Mouse (Mus musculus): ENCODE data around the gene Olfr738.

The Olfr738 gene

GRCm38 (mm10) chr14:50407268-50407667 lies at the start of gene Olfr738:
Gene Olfr738 (plus strand): TSS chr14:50407568.
- no peak for DNase-seq

GRCm38 (mm10) chr14:50357593-50357992 lies 49.8 kb upstream of the Olfr738 start, which contains the start of gene Tlr11:
Gene Tlr11 (plus strand): TSS chr14:50357914.
- no peak for DNase-seq

GRCm38 (mm10) chr14:50360480-50360879 lies 46.9 kb upstream of the Olfr738 start:
- no peak for DNase-seq

GRCm38 (mm10) chr14:50363561-50363960 lies 43.8 kb upstream of the Olfr738 start:
- no peak for DNase-seq

GRCm38 (mm10) chr14:50380863-50381262 lies 26.5 kb upstream of the Olfr738 start, which contains the start of gene Olfr736:
Gene Olfr736 (plus strand): TSS chr14:50381163.
- DNase-seq = no peak

- no peak for DNase-seq
Measured at GRCm38 (mm10) chr14:50418326-50418725, 11.0 kb downstream of the Olfr738 start, which contains the start of gene Olfr739. Gene Olfr739 (plus strand): TSS chr14:50418626.

- no peak for DNase-seq
Measured at GRCm38 (mm10) chr14:50445245-50445644, 37.9 kb downstream of the Olfr738 start, which contains the start of gene Olfr740. Gene Olfr740 (plus strand): TSS chr14:50445545.
